Mouse (Mus musculus): ENCODE results near the gene Palm2. TPM values are rescaled to one million over a fixed set of nuclear protein-coding genes. Genes with fewer than 3 reads are reported as not detected.

Gene Palm2
- polyA plus RNA-seq, 1 experiment, result not detected

DNA sequence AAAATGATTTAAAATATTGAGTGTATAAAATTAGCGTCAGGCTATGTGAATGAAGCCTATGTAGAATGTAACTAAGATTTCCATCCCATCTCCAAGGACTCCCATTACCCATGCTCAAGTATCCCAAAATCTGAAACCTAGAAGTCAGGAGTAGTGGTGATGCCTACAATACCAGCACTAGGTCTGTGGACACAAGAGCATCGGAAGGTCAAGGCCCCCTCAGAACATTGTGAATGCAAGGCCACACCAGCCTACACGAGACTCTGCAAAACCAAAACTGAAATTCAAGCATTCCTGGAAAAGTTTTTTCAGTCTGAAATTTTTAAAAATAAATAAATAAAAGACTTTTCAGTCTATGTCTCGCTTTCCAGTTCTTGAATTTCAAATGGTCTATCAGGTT is 238.5 kb downstream of the Palm2 start:
- H3K4me3 ChIP-seq (ENCODE audit: extremely low read depth, insufficient read depth, insufficient read length), result no peak overlapping the region
- 72% methylated on average over 4 of the region's 4 CpGs for WGBS
- no peak for DNase-seq (ENCODE audit: low read depth in 1 of 2, low spot score in 2 of 2)
- TF ChIP-seq CTCF (IDR thresholded peaks at IDR 0.05; ENCODE audit: extremely low read depth, insufficient read depth, insufficient read length, insufficient replicate concordance) (no peak), POLR2A (IDR thresholded peaks at IDR 0.05; ENCODE audit: low read depth, low read length) (no peak)
- no peaks in the 10 kb centered on the region for H3K36me3 ChIP-seq (ENCODE audit: control insufficient read depth, insufficient read depth, low read length)
- no peak overlapping the region for H3K27ac ChIP-seq (ENCODE audit: insufficient read depth, low read length)
- no peaks in the 10 kb centered on the region for H3K27me3 ChIP-seq (ENCODE audit: control insufficient read depth, insufficient read depth, low read length)
- H3K4me1 ChIP-seq (ENCODE audit: control insufficient read depth, insufficient read depth, insufficient read length), result peaks cover 17% of the 10 kb centered on the region

DNA sequence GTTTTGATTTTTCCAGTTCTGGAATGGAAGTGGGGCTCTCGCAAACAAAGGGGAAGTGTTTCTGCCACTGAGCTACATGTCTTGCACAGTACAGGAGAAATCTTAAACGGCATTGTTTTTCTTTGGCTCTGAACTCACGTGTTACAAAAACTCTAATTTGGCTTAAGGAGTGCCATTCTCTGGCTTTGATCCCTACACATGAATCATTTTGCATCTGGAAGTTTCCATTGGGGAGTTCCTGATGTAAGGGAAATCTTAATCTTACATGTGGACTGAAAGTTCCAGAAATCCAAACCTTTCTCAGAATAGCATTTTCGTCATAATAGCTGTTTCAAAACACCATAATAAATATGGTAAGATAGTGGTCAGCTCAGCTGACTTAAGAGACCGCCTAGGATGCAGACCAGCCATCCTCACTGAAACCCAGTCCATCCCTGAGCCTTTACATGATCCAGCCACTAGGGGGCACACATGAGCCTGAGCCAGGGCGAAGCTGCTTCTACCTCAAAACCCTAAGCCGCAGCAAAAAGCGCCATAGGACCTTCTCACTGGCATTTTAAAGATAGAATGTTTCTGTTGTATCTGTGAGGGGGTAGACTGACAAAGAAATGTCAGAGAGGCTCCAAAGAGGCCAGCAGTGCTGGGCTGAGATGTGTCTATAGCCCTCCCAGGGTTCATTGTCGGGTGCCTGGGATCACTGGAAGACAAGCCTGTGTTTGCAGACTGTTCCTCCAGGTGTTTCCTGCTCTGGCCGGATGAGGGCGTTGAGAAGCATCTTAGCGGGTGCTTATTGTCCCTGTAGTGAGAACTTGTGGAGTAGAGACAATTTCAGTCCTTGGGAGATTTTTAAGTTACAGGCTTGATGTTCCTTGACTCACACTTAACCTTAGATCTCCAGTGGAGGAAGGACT is 239.2 kb downstream of the Palm2 start:
- WGBS, result 9% methylated on average over 12 of the region's 12 CpGs

DNA sequence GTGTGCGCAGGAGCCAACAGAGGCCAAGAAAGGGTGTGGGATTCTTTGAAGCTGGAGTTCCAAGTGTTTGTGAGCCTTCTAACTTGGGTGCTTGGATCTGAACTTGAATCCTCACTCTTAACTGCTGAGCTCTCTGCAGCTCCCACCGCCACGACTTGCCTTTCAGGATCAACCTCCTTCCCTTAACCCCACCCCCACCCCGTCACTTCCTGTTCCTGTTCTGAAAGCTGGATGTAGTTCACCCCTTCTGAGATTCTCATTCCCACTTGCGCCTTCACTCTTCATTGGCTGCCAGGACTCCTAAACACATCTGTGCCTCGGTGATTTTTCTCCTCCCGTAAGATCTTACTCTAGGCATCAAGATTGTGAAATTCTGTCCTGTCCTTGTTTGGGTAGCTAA is 240.3 kb downstream of the Palm2 start:
- no peak for DNase-seq (ENCODE audit: low read depth in 1 of 2, low spot score in 2 of 2)
- Histone ChIP-seq H3K4me1 (ENCODE audit: control insufficient read depth, insufficient read depth, insufficient read length) (peaks cover 17% of the 10 kb centered on the region), H3K36me3 (ENCODE audit: control insufficient read depth, insufficient read depth, low read length) (no peaks in the 10 kb centered on the region), H3K27me3 (ENCODE audit: control insufficient read depth, insufficient read depth, low read length) (no peaks in the 10 kb centered on the region), H3K27ac (ENCODE audit: insufficient read depth, low read length) (no peak overlapping the region), H3K4me3 (ENCODE audit: extremely low read depth, insufficient read depth, insufficient read length) (no peak overlapping the region)
- 49% methylated on average over 7 of the region's 7 CpGs for WGBS
- no peak for TF ChIP-seq CTCF (IDR thresholded peaks at IDR 0.05; ENCODE audit: extremely low read depth, insufficient read depth, insufficient read length, insufficient replicate concordance)
- no peak for TF ChIP-seq POLR2A (IDR thresholded peaks at IDR 0.05; ENCODE audit: low read depth, low read length)

More for the DNA sequence above, 239.2 kb downstream of the Palm2 start:
- no peak overlapping the region for H3K27ac ChIP-seq (ENCODE audit: insufficient read depth, low read length)
- H3K27me3 ChIP-seq (ENCODE audit: control insufficient read depth, insufficient read depth, low read length), result no peaks in the 10 kb centered on the region
- TF ChIP-seq POLR2A (IDR thresholded peaks at IDR 0.05; ENCODE audit: low read depth, low read length) (no peak), CTCF (IDR thresholded peaks at IDR 0.05; ENCODE audit: extremely low read depth, insufficient read depth, insufficient read length, insufficient replicate concordance) (peak; percentile 96; the same call in 1 of the 2 replicates)
- peak; percentile 72 to 87 for DNase-seq (ENCODE audit: low read depth in 1 of 2, low spot score in 2 of 2)
- peaks cover 17% of the 10 kb centered on the region for H3K4me1 ChIP-seq (ENCODE audit: control insufficient read depth, insufficient read depth, insufficient read length)
- 0 out of 2 replicates have a peak overlapping the region, but pooled peaks have one; percentile 28 for H3K4me3 ChIP-seq (ENCODE audit: extremely low read depth, insufficient read depth, insufficient read length)
- no peaks in the 10 kb centered on the region for H3K36me3 ChIP-seq (ENCODE audit: control insufficient read depth, insufficient read depth, low read length)

DNA sequence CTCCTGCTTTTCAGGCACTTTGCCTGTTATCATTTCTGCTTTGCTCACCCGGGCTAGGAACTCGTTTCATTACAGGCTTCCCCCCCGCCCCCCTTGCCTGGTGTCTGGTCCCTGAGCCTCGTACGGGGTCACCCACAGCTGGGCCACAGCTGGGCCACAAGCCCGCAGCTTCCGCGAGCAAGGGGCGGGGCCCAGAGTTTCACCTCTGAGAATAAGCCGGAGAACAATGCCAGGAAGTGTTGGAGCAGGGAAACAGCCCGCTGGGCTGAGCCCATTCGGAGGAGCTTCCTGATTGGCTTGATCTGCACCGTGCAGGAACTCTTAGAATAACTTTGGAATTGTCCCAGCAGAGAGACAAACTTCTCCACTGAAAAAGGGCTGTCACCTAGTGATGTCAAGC is 241.3 kb downstream of the Palm2 start:
- Histone ChIP-seq H3K27ac (ENCODE audit: insufficient read depth, low read length) (no peak overlapping the region), H3K4me3 (ENCODE audit: extremely low read depth, insufficient read depth, insufficient read length) (no peak overlapping the region), H3K27me3 (ENCODE audit: control insufficient read depth, insufficient read depth, low read length) (no peaks in the 10 kb centered on the region), H3K36me3 (ENCODE audit: control insufficient read depth, insufficient read depth, low read length) (no peaks in the 10 kb centered on the region), H3K4me1 (ENCODE audit: control insufficient read depth, insufficient read depth, insufficient read length) (peaks cover 17% of the 10 kb centered on the region)
- 2% methylated on average over 13 of the region's 13 CpGs for WGBS
- no peak for TF ChIP-seq POLR2A (IDR thresholded peaks at IDR 0.05; ENCODE audit: low read depth, low read length)
- TF ChIP-seq CTCF (IDR thresholded peaks at IDR 0.05; ENCODE audit: extremely low read depth, insufficient read depth, insufficient read length, insufficient replicate concordance), result no peak
- peak in 1 of 2 experiments; percentile 46 for DNase-seq (ENCODE audit: low read depth in 1 of 2, low spot score in 2 of 2)

DNA sequence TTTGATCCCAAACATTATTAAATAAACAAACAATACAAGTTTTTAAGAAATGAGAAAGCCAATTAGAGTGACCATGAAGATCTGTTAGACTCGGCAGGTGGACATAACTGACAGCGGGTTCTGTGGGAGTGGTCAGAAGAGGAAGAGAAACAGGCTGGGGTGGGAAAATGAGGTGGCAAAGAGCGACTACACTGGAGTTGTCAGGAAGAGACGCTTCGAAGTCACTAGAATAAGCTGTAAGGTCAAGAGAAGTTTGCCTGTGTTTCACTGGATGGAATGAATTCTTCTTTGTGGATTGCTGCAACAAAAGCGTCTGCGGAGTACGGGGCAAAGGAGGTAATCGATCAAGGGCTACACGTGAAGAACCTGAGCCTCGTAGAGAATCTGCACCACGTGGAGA is 243.9 kb downstream of the Palm2 start:
- Histone ChIP-seq H3K27me3 (ENCODE audit: control insufficient read depth, insufficient read depth, low read length) (no peaks in the 10 kb centered on the region), H3K4me1 (ENCODE audit: control insufficient read depth, insufficient read depth, insufficient read length) (peaks cover 28% of the 10 kb centered on the region), H3K36me3 (ENCODE audit: control insufficient read depth, insufficient read depth, low read length) (no peaks in the 10 kb centered on the region), H3K4me3 (ENCODE audit: extremely low read depth, insufficient read depth, insufficient read length) (no peak overlapping the region), H3K27ac (ENCODE audit: insufficient read depth, low read length) (no peak overlapping the region)
- TF ChIP-seq POLR2A (IDR thresholded peaks at IDR 0.05; ENCODE audit: low read depth, low read length), result no peak
- no peak for TF ChIP-seq CTCF (IDR thresholded peaks at IDR 0.05; ENCODE audit: extremely low read depth, insufficient read depth, insufficient read length, insufficient replicate concordance)
- DNase-seq (ENCODE audit: low read depth in 1 of 2, low spot score in 2 of 2), result no peak
- whole genome bisulfite sequencing, result 71% methylated on average over 12 of the region's 12 CpGs

DNA sequence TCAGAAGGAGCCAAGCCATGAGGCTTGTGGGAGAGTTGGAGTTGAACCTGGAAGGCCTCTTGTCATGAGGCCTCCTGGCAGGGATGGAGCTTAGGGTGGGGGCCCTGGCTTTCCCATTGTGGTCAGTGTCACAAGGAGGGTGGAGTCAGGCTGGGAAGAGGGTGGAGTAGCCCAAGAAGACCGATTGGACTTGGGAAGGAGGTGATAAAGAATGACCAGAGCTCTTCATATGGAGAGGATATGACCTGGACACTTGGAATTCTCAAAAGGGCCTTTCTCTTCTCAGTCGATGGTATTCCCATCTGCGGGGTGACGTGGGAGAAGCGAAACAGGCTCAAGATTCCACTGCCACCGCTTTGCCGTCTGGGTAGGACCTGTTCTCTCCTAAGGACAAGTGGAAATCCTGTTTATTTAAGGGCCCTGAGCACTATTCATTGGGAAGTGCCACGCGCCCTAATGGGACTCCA is 245.0 kb downstream of the Palm2 start:
- Histone ChIP-seq H3K27me3 (ENCODE audit: control insufficient read depth, insufficient read depth, low read length) (no peaks in the 10 kb centered on the region), H3K36me3 (ENCODE audit: control insufficient read depth, insufficient read depth, low read length) (no peaks in the 10 kb centered on the region), H3K4me1 (ENCODE audit: control insufficient read depth, insufficient read depth, insufficient read length) (peaks cover 24% of the 10 kb centered on the region), H3K27ac (ENCODE audit: insufficient read depth, low read length) (no peak overlapping the region), H3K4me3 (ENCODE audit: extremely low read depth, insufficient read depth, insufficient read length) (no peak overlapping the region)
- no peak for TF ChIP-seq POLR2A (IDR thresholded peaks at IDR 0.05; ENCODE audit: low read depth, low read length)
- TF ChIP-seq CTCF (IDR thresholded peaks at IDR 0.05; ENCODE audit: extremely low read depth, insufficient read depth, insufficient read length, insufficient replicate concordance), result no peak
- DNase-seq (ENCODE audit: low read depth in 1 of 2, low spot score in 2 of 2), result no peak
- 87% methylated on average over 9 of the region's 9 CpGs for WGBS

DNA sequence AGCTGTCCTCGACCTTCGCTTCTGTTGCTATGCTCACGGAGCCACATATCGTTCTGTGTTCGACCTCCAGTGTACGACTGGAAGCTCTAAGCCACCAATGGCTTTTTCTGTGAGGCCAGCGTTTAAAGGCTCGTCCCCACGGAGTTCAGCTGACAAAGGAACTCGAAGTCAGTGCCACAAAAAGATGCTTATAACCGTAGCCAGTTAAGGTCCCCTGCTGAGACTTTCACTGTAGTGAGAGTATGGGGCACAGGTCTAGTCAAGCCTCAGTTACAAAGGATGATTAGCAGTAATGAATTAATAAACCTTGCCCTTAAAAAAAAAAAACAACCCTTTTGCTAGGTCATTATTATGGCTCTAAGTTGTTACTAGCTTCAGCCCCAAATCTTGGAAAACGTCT is 246.1 kb downstream of the Palm2 start:
- TF ChIP-seq POLR2A (IDR thresholded peaks at IDR 0.05; ENCODE audit: low read depth, low read length), result no peak
- no peak for TF ChIP-seq CTCF (IDR thresholded peaks at IDR 0.05; ENCODE audit: extremely low read depth, insufficient read depth, insufficient read length, insufficient replicate concordance)
- no peak for DNase-seq (ENCODE audit: low read depth in 1 of 2, low spot score in 2 of 2)
- Histone ChIP-seq H3K27me3 (ENCODE audit: control insufficient read depth, insufficient read depth, low read length) (no peaks in the 10 kb centered on the region), H3K27ac (ENCODE audit: insufficient read depth, low read length) (no peak overlapping the region), H3K4me1 (ENCODE audit: control insufficient read depth, insufficient read depth, insufficient read length) (peaks cover 16% of the 10 kb centered on the region), H3K4me3 (ENCODE audit: extremely low read depth, insufficient read depth, insufficient read length) (no peak overlapping the region), H3K36me3 (ENCODE audit: control insufficient read depth, insufficient read depth, low read length) (no peaks in the 10 kb centered on the region)
- 87% methylated on average over 12 of the region's 12 CpGs for WGBS

Measured in spleen, adult 2 months (tissue).